Mouse (Mus musculus): ENCODE measurements around the gene Ppara.

Gene Ppara

GRCm38 (mm10) chr15:85734571-85735033 lies at the start of gene Ppara:
TSS of gene Ppara (plus strand) at chr15:85734983.
- no peak for DNase-seq (ENCODE audit: low read depth)

- DNase-seq (ENCODE audit: low read depth): no peak
Measured at GRCm38 (mm10) chr15:85686641-85687395, 48.0 kb upstream of the Ppara start.

GRCm38 (mm10) chr15:85687630-85688410 lies 47.0 kb upstream of the Ppara start:
- no peak for DNase-seq (ENCODE audit: low read depth)

GRCm38 (mm10) chr15:85688734-85689133 lies 46.0 kb upstream of the Ppara start:
- DNase-seq (ENCODE audit: low read depth): no peak

GRCm38 (mm10) chr15:85689523-85689922 lies 45.3 kb upstream of the Ppara start:
- no peak for DNase-seq (ENCODE audit: low read depth)

GRCm38 (mm10) chr15:85690058-85690457 lies 44.7 kb upstream of the Ppara start:
- no peak for DNase-seq (ENCODE audit: low read depth)

GRCm38 (mm10) chr15:85690875-85691274 lies 43.9 kb upstream of the Ppara start:
- DNase-seq (ENCODE audit: low read depth): no peak

GRCm38 (mm10) chr15:85693115-85693514 lies 41.7 kb upstream of the Ppara start:
- DNase-seq (ENCODE audit: low read depth): no peak

GRCm38 (mm10) chr15:85693819-85694218 lies 41.0 kb upstream of the Ppara start:
- no peak for DNase-seq (ENCODE audit: low read depth)

- DNase-seq (ENCODE audit: low read depth): no peak
Measured at GRCm38 (mm10) chr15:85694379-85694778, 40.4 kb upstream of the Ppara start.

GRCm38 (mm10) chr15:85695304-85695703 lies 39.5 kb upstream of the Ppara start:
- DNase-seq (ENCODE audit: low read depth): no peak

GRCm38 (mm10) chr15:85698345-85699034 lies 36.3 kb upstream of the Ppara start:
- DNase-seq (ENCODE audit: low read depth): no peak

GRCm38 (mm10) chr15:85699452-85699851 lies 35.3 kb upstream of the Ppara start:
- no peak for DNase-seq (ENCODE audit: low read depth)

GRCm38 (mm10) chr15:85699862-85700501 lies 34.8 kb upstream of the Ppara start:
- no peak for DNase-seq (ENCODE audit: low read depth)

- no peak for DNase-seq (ENCODE audit: low read depth)
Measured at GRCm38 (mm10) chr15:85700716-85701115, 34.1 kb upstream of the Ppara start.

GRCm38 (mm10) chr15:85701128-85701930 lies 33.5 kb upstream of the Ppara start:
- DNase-seq (ENCODE audit: low read depth): no peak

GRCm38 (mm10) chr15:85702411-85702951 lies 32.3 kb upstream of the Ppara start:
- no peak for DNase-seq (ENCODE audit: low read depth)

- DNase-seq (ENCODE audit: low read depth): no peak
Measured at GRCm38 (mm10) chr15:85703194-85703641, 31.6 kb upstream of the Ppara start.

- DNase-seq (ENCODE audit: low read depth): no peak
Measured at GRCm38 (mm10) chr15:85703858-85704257, 30.9 kb upstream of the Ppara start.

- DNase-seq (ENCODE audit: low read depth): no peak
Measured at GRCm38 (mm10) chr15:85704341-85705012, 30.3 kb upstream of the Ppara start.
